Mouse (Mus musculus) ES-E14 (cell line): ENCODE measurements around the gene Spire2.

ENCODE experiments used
- CHD2 ChIP-seq: IDR thresholded peaks from 2 replicates; pipeline ENCODE4 v1.6.1; 2014; ENCODE audit warnings: mild to moderate bottlenecking, low read depth, low read length, inconsistent platforms
- HCFC1 ChIP-seq: IDR thresholded peaks from 2 replicates; pipeline ENCODE4 v1.6.1; 2012; ENCODE audit warnings: low read length, inconsistent platforms, borderline replicate concordance; ENCODE audit not compliant: insufficient read depth
- MAFK ChIP-seq: IDR thresholded peaks from 2 replicates; pipeline ENCODE4 v1.6.1; 2014; ENCODE audit warnings: mild to moderate bottlenecking, low read depth, low read length, inconsistent platforms; ENCODE audit not compliant: insufficient read depth
- ZC3H11A ChIP-seq: IDR thresholded peaks from 2 replicates; pipeline ENCODE4 v1.6.1; 2012; ENCODE audit warnings: low read depth, mild to moderate bottlenecking, inconsistent platforms, low read length, borderline replicate concordance
- ZNF384 ChIP-seq: IDR thresholded peaks from 2 replicates; pipeline ENCODE4 v1.6.1; 2012; ENCODE audit warnings: low read depth, low read length, inconsistent platforms

GRCm38 (mm10) chr8:123341040-123342015, 8.8 kb downstream of the Spire2 start:
- TF ChIP-seq HCFC1 (no peak), ZC3H11A (no peak), CHD2 (no peak), MAFK (no peak), ZNF384 (no peak)
